Mouse (Mus musculus): ENCODE measurements around the gene Mgat4a. TPM values are rescaled to one million over a fixed set of nuclear protein-coding genes. Genes with fewer than 3 reads are reported as not detected.

Gene Mgat4a
- polyA plus RNA-seq, 1 experiment from 2014 or later, result 9.3 TPM

DNA sequence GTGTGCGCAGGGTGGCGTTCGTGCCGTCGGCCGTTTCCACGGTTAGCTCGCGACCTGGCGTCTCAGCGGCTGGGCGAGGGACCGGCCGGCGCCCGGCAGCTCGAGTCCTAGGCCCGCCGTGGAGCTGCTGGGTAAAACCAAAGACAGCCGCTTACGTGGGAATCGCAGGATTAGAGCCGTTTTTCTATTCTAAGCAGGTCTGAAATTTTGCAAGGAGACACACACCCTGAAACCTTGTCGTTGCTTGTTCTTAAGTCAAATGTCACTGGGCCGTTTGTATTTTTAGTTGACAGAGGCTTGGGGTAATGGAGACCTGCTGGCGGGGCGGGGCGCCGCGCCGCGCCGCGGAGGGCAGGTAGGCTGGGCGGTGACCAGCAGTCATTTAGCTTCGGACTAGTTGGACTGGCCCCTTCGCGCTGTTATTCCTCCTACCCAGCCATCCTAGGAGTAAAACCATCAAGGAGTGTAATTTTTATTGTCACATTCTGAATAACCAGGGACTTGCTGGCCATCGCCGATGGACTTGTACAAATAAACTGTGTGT is 110.4 kb downstream of the Mgat4a start:
- Histone ChIP-seq H3K36me3 (ENCODE audit: control insufficient read depth, insufficient read depth) (peaks cover 15% of the 10 kb centered on the region), H3K9me3 (ENCODE audit: control insufficient read depth, low read length) (no peaks in the 10 kb centered on the region), H3K4me3 (replicated peaks; ENCODE audit: low read length) (peak overlapping the region; percentile 65), H3K4me2 (ENCODE audit: low read length) (peak overlapping the region; percentile 98), H3K27ac (ENCODE audit: low read length) (peak overlapping the region; percentile 57), H3K27me3 (replicated peaks; ENCODE audit: control insufficient read depth, insufficient read depth, low read length) (no peaks in the 10 kb centered on the region), H3K9ac (replicated peaks; ENCODE audit: low read depth, low read length) (peak overlapping the region; percentile 88), H3K4me1 (replicated peaks; ENCODE audit: control insufficient read depth, insufficient read depth, low read length) (peaks cover 29% of the 10 kb centered on the region)
- 2% methylated on average over 40 of the region's 40 CpGs for WGBS
- peak; percentile 1; the same call in 1 of the 2 replicates for ATAC-seq

DNA sequence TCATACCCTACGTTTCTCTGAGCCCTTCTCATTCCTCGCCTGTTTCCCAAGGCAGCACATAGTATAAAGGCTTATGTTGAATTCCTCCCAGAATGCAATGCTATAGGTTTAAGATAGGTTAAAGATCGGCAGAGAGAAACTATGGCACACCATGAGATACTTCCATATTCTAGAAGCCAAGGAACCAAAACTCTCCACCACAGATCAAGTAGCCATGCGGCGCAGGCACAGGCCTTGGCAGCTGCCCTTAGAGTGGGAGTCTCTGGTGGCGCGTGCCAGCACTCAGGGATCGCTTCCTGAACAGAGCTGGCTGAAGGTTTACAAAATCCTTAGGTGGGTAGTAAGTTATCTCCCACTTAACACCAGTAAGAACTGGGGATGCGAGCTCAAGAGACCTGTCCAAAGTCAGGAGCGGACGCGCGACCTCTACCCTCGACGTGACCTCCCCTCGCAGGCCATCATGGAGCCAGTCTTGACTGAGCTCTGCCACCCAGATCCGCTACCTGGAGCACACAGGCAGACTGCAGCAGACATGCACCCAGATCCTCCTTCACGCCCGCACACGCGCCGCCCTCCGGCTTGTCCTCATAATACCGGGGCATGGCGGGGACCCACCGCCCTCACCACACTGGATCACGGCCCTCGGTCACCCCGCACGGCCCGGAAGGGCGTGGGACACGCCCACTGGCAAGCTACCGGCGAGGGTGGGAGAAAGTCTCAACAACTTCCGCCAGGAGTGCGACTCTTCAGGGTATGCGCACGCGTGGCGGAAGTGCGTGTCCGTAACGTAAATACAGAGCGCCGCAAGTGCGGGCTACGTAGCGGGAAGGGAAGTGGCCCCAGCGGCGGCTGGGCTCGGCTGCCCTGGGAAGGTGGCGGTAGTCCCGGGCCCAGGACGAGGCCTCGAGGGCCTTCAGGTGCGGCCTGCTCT is 111.2 kb downstream of the Mgat4a start, which contains the start of the genes Coa5 and Unc50:
Gene Coa5, minus strand, starts transcription at position 738 of the 931 bp plus-strand sequence.
Gene Unc50, plus strand, starts transcription at position 774 of the 931 bp plus-strand sequence.
- peak within 1 kb of the TSS; percentile 98 for H3K4me2 ChIP-seq (ENCODE audit: low read length)
- peak within 1 kb of the TSS; percentile 88 for H3K9ac ChIP-seq (replicated peaks; ENCODE audit: low read depth, low read length)
- peaks cover 15% of the 10 kb centered on the region for H3K36me3 ChIP-seq (ENCODE audit: control insufficient read depth, insufficient read depth)
- H3K27me3 ChIP-seq (replicated peaks; ENCODE audit: control insufficient read depth, insufficient read depth, low read length), result no peaks in the 10 kb centered on the region
- peak; percentile 100 for ATAC-seq
- WGBS, result 2% methylated on average over 57 of the region's 57 CpGs
- peak within 1 kb of the TSS; percentile 57 for H3K27ac ChIP-seq (ENCODE audit: low read length)
- peaks cover 29% of the 10 kb centered on the region for H3K4me1 ChIP-seq (replicated peaks; ENCODE audit: control insufficient read depth, insufficient read depth, low read length)
- H3K9me3 ChIP-seq (ENCODE audit: control insufficient read depth, low read length), result no peaks in the 10 kb centered on the region
- peak within 1 kb of the TSS; percentile 65 for H3K4me3 ChIP-seq (replicated peaks; ENCODE audit: low read length)

GRCm38 (mm10) chr1:37428911-37429310 is 111.9 kb downstream of the Mgat4a start:
- ATAC-seq, result no peak
- Histone ChIP-seq H3K4me1 (replicated peaks; ENCODE audit: control insufficient read depth, insufficient read depth, low read length) (peaks cover 29% of the 10 kb centered on the region), H3K9me3 (ENCODE audit: control insufficient read depth, low read length) (0 out of 2 replicates have a peak, but pooled peaks cover 2% of the 10 kb centered on the region), H3K4me2 (ENCODE audit: low read length) (peak overlapping the region; percentile 95), H3K4me3 (replicated peaks; ENCODE audit: low read length) (peak overlapping the region; percentile 65), H3K27ac (ENCODE audit: low read length) (no peak overlapping the region), H3K36me3 (ENCODE audit: control insufficient read depth, insufficient read depth) (peaks cover 17% of the 10 kb centered on the region), H3K9ac (replicated peaks; ENCODE audit: low read depth, low read length) (peak overlapping the region; percentile 88; the same call in 1 of the 2 replicates), H3K27me3 (replicated peaks; ENCODE audit: control insufficient read depth, insufficient read depth, low read length) (no peaks in the 10 kb centered on the region)
- WGBS, result 63% methylated on average over 2 of the region's 2 CpGs

GRCm38 (mm10) chr1:37427144-37427875 is 113.5 kb downstream of the Mgat4a start:
- Histone ChIP-seq H3K36me3 (ENCODE audit: control insufficient read depth, insufficient read depth) (peaks cover 13% of the 10 kb centered on the region; the same call in 1 of the 2 replicates), H3K9me3 (ENCODE audit: control insufficient read depth, low read length) (0 out of 2 replicates have a peak, but pooled peaks cover 2% of the 10 kb centered on the region), H3K9ac (replicated peaks; ENCODE audit: low read depth, low read length) (no peak overlapping the region), H3K27ac (ENCODE audit: low read length) (no peak overlapping the region), H3K4me3 (replicated peaks; ENCODE audit: low read length) (no peak overlapping the region), H3K4me1 (replicated peaks; ENCODE audit: control insufficient read depth, insufficient read depth, low read length) (peaks cover 29% of the 10 kb centered on the region), H3K4me2 (ENCODE audit: low read length) (no peak overlapping the region), H3K27me3 (replicated peaks; ENCODE audit: control insufficient read depth, insufficient read depth, low read length) (no peaks in the 10 kb centered on the region)
- WGBS, result 94% methylated on average over 8 of the region's 8 CpGs
- ATAC-seq, result no peak

DNA sequence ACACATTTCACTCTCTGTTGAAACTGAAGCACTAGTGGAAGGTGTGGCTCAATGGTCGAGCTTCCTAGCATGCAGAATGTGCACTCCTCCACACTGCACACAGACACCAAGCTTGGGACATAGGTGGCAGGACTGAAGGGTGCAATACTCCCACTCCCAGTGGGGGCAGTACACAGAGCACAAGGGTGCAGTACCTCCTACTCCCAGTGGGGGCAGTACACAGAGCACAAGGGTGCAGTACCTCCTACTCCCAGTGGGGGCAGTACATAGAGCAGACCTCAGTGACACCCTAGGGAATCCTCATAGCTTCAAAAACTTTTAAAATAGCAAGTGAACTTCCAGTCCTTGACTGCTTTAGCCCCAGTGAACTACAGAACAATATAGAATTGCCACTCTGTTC is 121.4 kb downstream of the Mgat4a start:
- no peak overlapping the region for H3K9ac ChIP-seq (replicated peaks; ENCODE audit: low read depth, low read length)
- H3K36me3 ChIP-seq (ENCODE audit: control insufficient read depth, insufficient read depth), result peaks cover 27% of the 10 kb centered on the region
- ATAC-seq, result no peak
- 88% methylated on average over 1 of the region's 1 CpGs for WGBS
- H3K27me3 ChIP-seq (replicated peaks; ENCODE audit: control insufficient read depth, insufficient read depth, low read length), result no peaks in the 10 kb centered on the region
- H3K4me1 ChIP-seq (replicated peaks; ENCODE audit: control insufficient read depth, insufficient read depth, low read length), result no peaks in the 10 kb centered on the region
- 0 out of 2 replicates have a peak, but pooled peaks cover 2% of the 10 kb centered on the region for H3K9me3 ChIP-seq (ENCODE audit: control insufficient read depth, low read length)
- no peak overlapping the region for H3K27ac ChIP-seq (ENCODE audit: low read length)
- H3K4me3 ChIP-seq (replicated peaks; ENCODE audit: low read length), result no peak overlapping the region
- H3K4me2 ChIP-seq (ENCODE audit: low read length), result no peak overlapping the region

DNA sequence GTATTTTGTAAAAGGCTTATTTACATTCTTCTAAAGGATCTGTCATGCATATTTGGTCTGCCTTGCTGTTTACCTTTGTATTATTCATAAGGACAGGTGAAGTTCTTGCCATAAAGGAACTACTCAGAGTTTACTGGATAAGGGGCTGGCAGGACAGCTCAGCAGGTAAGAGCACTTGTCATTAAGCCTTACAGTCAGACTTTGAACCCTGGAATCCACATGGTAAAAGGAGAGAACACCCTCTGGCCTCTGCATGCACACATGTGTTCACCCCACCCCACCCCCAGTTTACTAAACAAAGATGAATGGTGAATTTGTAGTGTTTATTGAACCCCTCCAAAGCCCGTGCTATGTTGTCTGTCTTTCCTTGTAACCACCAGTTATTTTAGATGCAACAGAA is 125.4 kb downstream of the Mgat4a start:
- H3K9me3 ChIP-seq (ENCODE audit: control insufficient read depth, low read length), result no peaks in the 10 kb centered on the region
- no peaks in the 10 kb centered on the region for H3K27me3 ChIP-seq (replicated peaks; ENCODE audit: control insufficient read depth, insufficient read depth, low read length)
- H3K9ac ChIP-seq (replicated peaks; ENCODE audit: low read depth, low read length), result no peak overlapping the region
- no peak overlapping the region for H3K4me3 ChIP-seq (replicated peaks; ENCODE audit: low read length)
- no peak overlapping the region for H3K4me2 ChIP-seq (ENCODE audit: low read length)
- no peak for ATAC-seq
- peaks cover 20% of the 10 kb centered on the region for H3K36me3 ChIP-seq (ENCODE audit: control insufficient read depth, insufficient read depth)
- H3K27ac ChIP-seq (ENCODE audit: low read length), result no peak overlapping the region
- H3K4me1 ChIP-seq (replicated peaks; ENCODE audit: control insufficient read depth, insufficient read depth, low read length), result no peaks in the 10 kb centered on the region
- WGBS, result 100% methylated on average over 1 of the region's 1 CpGs

DNA sequence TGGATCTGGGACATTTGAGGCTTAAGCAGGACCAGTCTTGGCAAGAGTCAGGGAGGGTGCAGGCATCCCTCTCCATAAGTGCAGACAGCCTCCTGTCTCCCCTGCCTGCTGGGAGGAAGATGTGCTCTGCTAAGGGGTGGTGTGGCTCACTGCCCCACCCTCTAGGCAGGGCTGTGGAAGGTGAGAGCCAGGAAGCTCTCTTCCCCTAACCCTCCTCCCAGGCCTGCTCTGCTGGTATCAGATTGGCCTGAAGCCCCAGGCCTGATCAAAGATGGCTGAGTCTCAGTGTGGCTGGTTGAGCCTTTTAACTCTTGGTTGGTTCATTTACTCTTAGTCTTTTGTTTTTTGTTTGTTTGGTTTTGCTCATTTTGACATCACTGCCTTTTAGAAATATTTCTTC is 131.2 kb downstream of the Mgat4a start:
- ATAC-seq, result no peak
- Histone ChIP-seq H3K27ac (ENCODE audit: low read length) (no peak overlapping the region), H3K27me3 (replicated peaks; ENCODE audit: control insufficient read depth, insufficient read depth, low read length) (no peaks in the 10 kb centered on the region), H3K9ac (replicated peaks; ENCODE audit: low read depth, low read length) (no peak overlapping the region), H3K9me3 (ENCODE audit: control insufficient read depth, low read length) (no peaks in the 10 kb centered on the region), H3K36me3 (ENCODE audit: control insufficient read depth, insufficient read depth) (no peaks in the 10 kb centered on the region), H3K4me1 (replicated peaks; ENCODE audit: control insufficient read depth, insufficient read depth, low read length) (no peaks in the 10 kb centered on the region), H3K4me3 (replicated peaks; ENCODE audit: low read length) (no peak overlapping the region), H3K4me2 (ENCODE audit: low read length) (no peak overlapping the region)

GRCm38 (mm10) chr1:37408678-37409077 is 132.1 kb downstream of the Mgat4a start:
- Histone ChIP-seq H3K4me3 (replicated peaks; ENCODE audit: low read length) (no peak overlapping the region), H3K27me3 (replicated peaks; ENCODE audit: control insufficient read depth, insufficient read depth, low read length) (no peaks in the 10 kb centered on the region), H3K36me3 (ENCODE audit: control insufficient read depth, insufficient read depth) (no peaks in the 10 kb centered on the region), H3K9me3 (ENCODE audit: control insufficient read depth, low read length) (no peaks in the 10 kb centered on the region), H3K27ac (ENCODE audit: low read length) (no peak overlapping the region), H3K4me1 (replicated peaks; ENCODE audit: control insufficient read depth, insufficient read depth, low read length) (no peaks in the 10 kb centered on the region), H3K4me2 (ENCODE audit: low read length) (no peak overlapping the region), H3K9ac (replicated peaks; ENCODE audit: low read depth, low read length) (no peak overlapping the region)
- no peak for ATAC-seq
- WGBS, result 80% methylated on average over 3 of the region's 3 CpGs

DNA sequence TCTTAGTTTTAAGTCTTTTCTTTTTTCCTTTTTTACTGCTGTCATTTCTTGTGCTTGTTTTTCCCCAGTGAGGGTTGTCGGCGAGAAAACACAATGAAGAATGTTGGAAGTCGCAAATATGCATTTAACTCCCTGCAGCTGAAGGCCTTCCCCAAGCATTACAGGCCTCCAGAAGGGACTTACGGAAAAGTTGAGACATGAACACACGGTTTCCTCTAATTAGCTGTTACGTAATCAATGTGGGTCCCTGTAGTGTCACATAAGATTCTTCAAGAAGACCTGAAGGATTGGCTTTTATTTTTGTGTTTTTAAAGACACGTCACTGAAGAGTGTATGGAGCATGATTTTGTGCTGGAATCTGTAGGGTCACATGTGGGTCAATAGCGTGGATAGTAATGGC is 132.8 kb downstream of the Mgat4a start:
- H3K36me3 ChIP-seq (ENCODE audit: control insufficient read depth, insufficient read depth), result no peaks in the 10 kb centered on the region
- H3K9me3 ChIP-seq (ENCODE audit: control insufficient read depth, low read length), result no peaks in the 10 kb centered on the region
- H3K9ac ChIP-seq (replicated peaks; ENCODE audit: low read depth, low read length), result no peak overlapping the region
- no peaks in the 10 kb centered on the region for H3K4me1 ChIP-seq (replicated peaks; ENCODE audit: control insufficient read depth, insufficient read depth, low read length)
- 89% methylated on average over 8 of the region's 8 CpGs for WGBS
- ATAC-seq, result no peak
- H3K4me2 ChIP-seq (ENCODE audit: low read length), result no peak overlapping the region
- no peak overlapping the region for H3K27ac ChIP-seq (ENCODE audit: low read length)
- H3K27me3 ChIP-seq (replicated peaks; ENCODE audit: control insufficient read depth, insufficient read depth, low read length), result no peaks in the 10 kb centered on the region
- no peak overlapping the region for H3K4me3 ChIP-seq (replicated peaks; ENCODE audit: low read length)
